Mouse (Mus musculus) olfactory bulb, adult 2 months (tissue): ENCODE data around the gene Erg28.

ENCODE experiments used
- CTCF ChIP-seq: fragments of 200-500 bp; IDR thresholded peaks from 2 replicates; pipeline ENCODE4 v1.5.1; 2012; ENCODE audit warnings: low read depth, mild to moderate bottlenecking, low read length, moderate library complexity; ENCODE audit not compliant: insufficient read depth
- POLR2A ChIP-seq: fragments of 200-500 bp; IDR thresholded peaks from 2 replicates; pipeline ENCODE4 v1.6.1; 2012; ENCODE audit warnings: mild to moderate bottlenecking, low read depth, low read length, moderate library complexity; ENCODE audit not compliant: insufficient read depth

DNA sequence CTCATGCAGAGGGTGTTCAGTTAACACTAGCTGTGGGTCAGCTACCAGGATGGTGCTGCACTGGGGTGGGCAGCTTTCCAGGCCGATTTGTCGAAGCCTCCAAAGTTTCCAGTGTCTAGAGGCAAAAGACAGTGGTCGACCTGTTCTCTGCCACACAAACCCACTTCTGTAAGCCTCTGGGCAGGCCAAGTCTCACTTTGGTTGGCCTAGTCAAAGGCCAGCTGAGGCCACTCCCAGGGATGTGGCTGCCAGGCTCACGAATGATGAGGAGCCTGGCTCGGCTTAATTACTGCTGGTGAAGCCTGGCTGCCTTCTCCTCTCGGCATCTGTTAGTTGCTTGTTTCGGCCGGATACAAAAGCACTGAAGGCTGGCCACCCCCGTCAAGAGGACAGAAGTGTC is 24.3 kb downstream of the Erg28 start:
- TF ChIP-seq CTCF (no peak), POLR2A (no peak)
